Mouse (Mus musculus): Measurements from ENCODE around the gene Cep95. TPM values are rescaled to one million over a fixed set of nuclear protein-coding genes. Genes with fewer than 3 reads are reported as not detected.

Cep95 gene
- polyA plus RNA-seq, 1 experiment from 2014 or later: 19.4 TPM

GRCm38 (mm10) chr11:106812410-106813136 lies 23.5 kb downstream of the Cep95 start:
- no peaks in the 10 kb centered on the region for H3K27me3 ChIP-seq
- POLR2A ChIA-PET: interaction anchor here (0.6 to 0.8 kb wide), 2 partner anchors 13 to 218 kb away, joined by 3 to 4 read pairs; no protein-coding TSS in a partner anchor
- ATAC-seq: no peak
- in situ Hi-C loops (cut with MboI; ENCODE audit: low pct_unique_long_range_greater_than_20kb): no loop called here
- CTCF ChIA-PET: interaction anchor here (1.0 kb wide), 2 partner anchors 13 to 70 kb away, joined by 3 read pairs; no protein-coding TSS in a partner anchor
- TF ChIP-seq CTCF (IDR thresholded peaks at IDR 0.05): no peak
- no peak for DNase-seq (ENCODE audit: low read depth, low spot score)

- DNase-seq (ENCODE audit: low read depth, low spot score) (no peak), ATAC-seq (no peak)
- ChIA-PET CTCF (no interaction called here), POLR2A (no interaction called here)
- TF ChIP-seq CTCF (IDR thresholded peaks at IDR 0.05): no peak
- in situ Hi-C loops (cut with MboI; ENCODE audit: low pct_unique_long_range_greater_than_20kb): no loop called here
- no peaks in the 10 kb centered on the region for H3K27me3 ChIP-seq
Measured at GRCm38 (mm10) chr11:106814601-106815320, 25.7 kb downstream of the Cep95 start.

GRCm38 (mm10) chr11:106815331-106815730 lies 26.3 kb downstream of the Cep95 start:
- ATAC-seq (no peak), DNase-seq (ENCODE audit: low read depth, low spot score) (no peak)
- ChIA-PET CTCF (no interaction called here), POLR2A (interaction anchor here (1.3 kb wide), 1 partner anchor 9 kb away, joined by 5 read pairs; no protein-coding TSS in a partner anchor)
- H3K27me3 ChIP-seq: no peaks in the 10 kb centered on the region
- in situ Hi-C loops (cut with MboI; ENCODE audit: low pct_unique_long_range_greater_than_20kb): no loop called here
- no peak for TF ChIP-seq CTCF (IDR thresholded peaks at IDR 0.05)

GRCm38 (mm10) chr11:106815761-106816160 lies 26.7 kb downstream of the Cep95 start:
- in situ Hi-C loops (cut with MboI; ENCODE audit: low pct_unique_long_range_greater_than_20kb): no loop called here
- ATAC-seq (no peak), DNase-seq (ENCODE audit: low read depth, low spot score) (no peak)
- POLR2A ChIA-PET: interaction anchor here (1.3 kb wide), 1 partner anchor 9 kb away, joined by 5 read pairs; no protein-coding TSS in a partner anchor
- CTCF ChIA-PET: interaction anchor here (1.5 kb wide), 1 partner anchor 13 kb away, joined by 4 read pairs; no protein-coding TSS in a partner anchor
- TF ChIP-seq CTCF (IDR thresholded peaks at IDR 0.05): no peak
- H3K27me3 ChIP-seq: no peaks in the 10 kb centered on the region

GRCm38 (mm10) chr11:106816316-106816715 lies 27.3 kb downstream of the Cep95 start:
- TF ChIP-seq CTCF (IDR thresholded peaks at IDR 0.05): no peak
- POLR2A ChIA-PET: interaction anchor here (1.3 kb wide), 1 partner anchor 8 kb away, joined by 5 read pairs; no protein-coding TSS in a partner anchor
- ATAC-seq (no peak), DNase-seq (ENCODE audit: low read depth, low spot score) (no peak)
- in situ Hi-C loops (cut with MboI; ENCODE audit: low pct_unique_long_range_greater_than_20kb): no loop called here
- CTCF ChIA-PET: interaction anchor here (1.5 kb wide), 1 partner anchor 12 kb away, joined by 4 read pairs; no protein-coding TSS in a partner anchor
- H3K27me3 ChIP-seq: no peaks in the 10 kb centered on the region

- TF ChIP-seq CTCF (IDR thresholded peaks at IDR 0.05): no peak
- H3K27me3 ChIP-seq: no peaks in the 10 kb centered on the region
- no peak for DNase-seq (ENCODE audit: low read depth, low spot score)
- in situ Hi-C loops (cut with MboI; ENCODE audit: low pct_unique_long_range_greater_than_20kb): no loop called here
- ChIA-PET CTCF (interaction anchor here (1.5 kb wide), 1 partner anchor 11 kb away, joined by 4 read pairs; no protein-coding TSS in a partner anchor), POLR2A (no interaction called here)
- ATAC-seq: no peak
Measured at GRCm38 (mm10) chr11:106817156-106817555, 28.1 kb downstream of the Cep95 start.

GRCm38 (mm10) chr11:106817808-106818207 lies 28.8 kb downstream of the Cep95 start:
- ChIA-PET CTCF (interaction anchor here (1.7 kb wide), 1 partner anchor 9 kb away, joined by 5 read pairs; no protein-coding TSS in a partner anchor), POLR2A (interaction anchor here (1.2 kb wide), 1 partner anchor 9 kb away, joined by 3 read pairs; no protein-coding TSS in a partner anchor)
- no peak for ATAC-seq

GRCm38 (mm10) chr11:106818341-106818740 lies 29.3 kb downstream of the Cep95 start:
- H3K27me3 ChIP-seq: no peaks in the 10 kb centered on the region
- TF ChIP-seq CTCF (IDR thresholded peaks at IDR 0.05): no peak
- in situ Hi-C loops (cut with MboI; ENCODE audit: low pct_unique_long_range_greater_than_20kb): no loop called here
- CTCF ChIA-PET: interaction anchor here (1.7 kb wide), 1 partner anchor 10 kb away, joined by 5 read pairs; no protein-coding TSS in a partner anchor
- POLR2A ChIA-PET: interaction anchor here (1.1 to 1.2 kb wide), 2 partner anchors 10 to 193 kb away, joined by 3 read pairs; no protein-coding TSS in a partner anchor
- ATAC-seq: no peak
- no peak for DNase-seq (ENCODE audit: low read depth, low spot score)

More at GRCm38 (mm10) chr11:106817808-106818207, 28.8 kb downstream of the Cep95 start:
- no peak for TF ChIP-seq CTCF (IDR thresholded peaks at IDR 0.05)
- DNase-seq (ENCODE audit: low read depth, low spot score): no peak
- H3K27me3 ChIP-seq: no peaks in the 10 kb centered on the region
- in situ Hi-C loops (cut with MboI; ENCODE audit: low pct_unique_long_range_greater_than_20kb): no loop called here

GRCm38 (mm10) chr11:106819595-106819994 lies 30.5 kb downstream of the Cep95 start:
- DNase-seq (ENCODE audit: low read depth, low spot score): no peak
- in situ Hi-C loops (cut with MboI; ENCODE audit: low pct_unique_long_range_greater_than_20kb): no loop called here
- no peak for TF ChIP-seq CTCF (IDR thresholded peaks at IDR 0.05)
- no peak for ATAC-seq
- ChIA-PET POLR2A (no interaction called here), CTCF (interaction anchor here (1.1 to 1.7 kb wide), 2 partner anchors 8 to 11 kb away, joined by 3 to 5 read pairs; no protein-coding TSS in a partner anchor)
- no peaks in the 10 kb centered on the region for H3K27me3 ChIP-seq

- POLR2A ChIA-PET: no interaction called here
- no peaks in the 10 kb centered on the region for H3K27me3 ChIP-seq
- ATAC-seq (no peak), DNase-seq (ENCODE audit: low read depth, low spot score) (no peak)
- in situ Hi-C loops (cut with MboI; ENCODE audit: low pct_unique_long_range_greater_than_20kb): no loop called here
- TF ChIP-seq CTCF (IDR thresholded peaks at IDR 0.05): no peak
- CTCF ChIA-PET: no interaction called here
Measured at GRCm38 (mm10) chr11:106820252-106820651, 31.2 kb downstream of the Cep95 start.
